Mouse (Mus musculus) activated CD4-positive, CD25-positive, alpha-beta regulatory T cell, adult 4 months (primary cell): ENCODE data around the gene Vegfb. TPM values are rescaled to one million over a fixed set of nuclear protein-coding genes. Genes with fewer than 3 reads are reported as not detected.

Experiments
- ATAC-seq: one replicate; pipeline ENCODE4 v1.8.0; 2017
- polyA plus RNA-seq, 2 experiments: library from polyadenylated mRNA; unstranded; fragments of 100-300 nt; shearing (Covaris generic); gene quantifications; one replicate each; pipeline ENCODE4 v1.2.1; 2017

Vegfb gene
- polyA plus RNA-seq, 2 experiments from 2014 or later = 2.5 to 2.6 TPM

DNA sequence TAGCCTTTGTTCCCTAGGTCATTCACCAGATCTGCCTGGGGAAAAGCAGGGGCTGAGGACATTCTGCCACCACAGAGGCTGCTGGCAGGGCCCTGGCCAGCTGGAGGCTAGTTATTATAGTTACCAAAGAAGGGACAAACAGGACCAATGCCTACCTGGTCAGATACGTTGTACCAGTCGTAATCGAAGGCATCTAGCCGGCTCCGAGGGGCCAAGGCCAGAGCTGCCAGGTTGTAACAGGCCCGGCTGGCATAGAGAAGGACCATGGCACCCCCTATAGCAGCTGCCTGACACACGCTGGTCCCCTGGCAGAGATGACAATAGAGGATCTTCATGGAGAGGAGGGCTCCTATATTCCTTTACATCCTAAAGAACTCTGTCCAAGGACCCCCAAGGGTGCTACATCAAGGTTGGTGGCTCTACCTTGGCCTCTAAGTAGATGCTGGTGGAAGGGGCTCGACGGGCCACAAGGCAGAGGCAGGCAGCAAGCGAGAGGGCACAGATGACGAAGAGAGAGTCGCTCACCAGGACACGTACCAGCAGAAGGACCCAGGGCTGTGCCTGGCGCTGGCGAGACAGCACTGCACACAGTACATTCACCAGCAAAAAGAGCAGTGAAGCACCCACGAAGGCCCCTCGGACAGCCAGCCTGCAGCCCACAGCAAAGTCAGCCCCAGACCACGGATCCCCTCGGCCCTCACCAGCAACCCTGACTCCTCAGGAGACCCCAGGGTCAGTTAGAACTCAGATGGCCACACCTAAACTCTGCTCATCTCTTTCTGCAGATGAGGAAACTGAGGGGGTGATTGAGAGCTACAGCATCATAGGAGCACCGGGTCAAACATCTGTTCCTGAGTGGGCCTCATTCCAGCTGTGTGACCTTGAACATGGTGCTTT lies 48.1 kb downstream of the Vegfb start:
- ATAC-seq = no peak

DNA sequence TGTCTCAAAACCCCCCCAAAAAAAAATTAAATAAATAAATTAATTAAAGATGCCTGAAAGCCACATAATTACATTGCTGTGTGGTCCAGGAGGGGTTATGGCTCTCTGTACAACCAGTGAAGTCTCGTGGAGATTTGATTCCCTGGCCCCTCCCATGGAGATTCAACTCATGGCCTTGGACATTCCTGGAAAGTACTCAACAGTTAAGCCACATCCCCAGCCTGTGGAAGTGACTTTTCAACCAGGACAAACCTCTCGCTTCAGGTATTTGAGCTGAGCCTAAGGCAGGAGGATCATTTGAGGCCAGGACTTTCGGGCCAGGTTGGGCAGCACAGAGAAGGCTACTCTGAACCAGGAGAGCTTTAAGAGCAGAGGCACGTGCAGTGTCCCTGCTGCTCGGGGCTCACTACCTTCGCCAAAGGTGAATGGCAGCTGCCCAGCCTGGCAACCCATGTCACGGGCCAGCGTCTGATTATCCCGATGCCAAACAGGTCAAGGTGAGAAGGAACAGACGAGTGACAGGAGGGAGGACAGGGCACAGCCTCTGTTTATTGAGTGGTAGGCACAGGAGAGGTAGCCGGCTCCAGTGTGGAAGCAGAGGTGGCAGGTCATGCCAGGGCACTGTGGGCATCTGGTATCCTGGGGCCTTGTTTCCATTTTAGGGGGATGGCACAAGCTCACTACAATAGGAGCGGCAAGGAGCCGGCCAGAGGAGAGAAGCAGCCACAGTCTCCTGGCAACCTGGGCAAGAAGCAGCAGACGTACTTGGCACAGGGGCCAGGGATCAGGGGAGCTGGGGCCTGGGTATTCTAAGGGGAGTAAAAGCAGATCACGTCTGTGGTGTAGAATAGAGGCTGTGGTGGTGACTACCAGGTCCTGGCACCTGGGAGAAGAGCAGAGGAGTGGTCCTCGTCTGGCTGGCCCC lies 49.6 kb downstream of the Vegfb start:
- no peak for ATAC-seq

DNA sequence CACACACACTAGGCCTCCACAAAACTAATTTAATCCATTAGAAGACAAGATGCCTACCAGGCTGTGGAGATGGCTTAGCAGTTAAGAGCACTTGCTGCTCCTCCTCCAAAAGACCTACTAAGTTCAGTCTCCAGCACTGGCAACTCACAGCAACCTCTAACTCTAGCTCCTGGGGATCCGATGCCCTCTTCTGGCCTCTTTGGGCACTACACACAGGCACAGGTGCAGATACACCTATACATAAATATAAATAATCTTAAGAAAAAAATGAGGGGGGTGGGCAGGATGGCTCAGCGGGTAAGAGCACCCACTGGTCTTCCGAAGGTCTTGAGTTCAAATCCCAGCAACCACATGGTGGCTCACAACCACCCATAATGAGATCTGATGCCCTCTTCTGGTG lies 51.2 kb downstream of the Vegfb start:
- ATAC-seq = no peak

DNA sequence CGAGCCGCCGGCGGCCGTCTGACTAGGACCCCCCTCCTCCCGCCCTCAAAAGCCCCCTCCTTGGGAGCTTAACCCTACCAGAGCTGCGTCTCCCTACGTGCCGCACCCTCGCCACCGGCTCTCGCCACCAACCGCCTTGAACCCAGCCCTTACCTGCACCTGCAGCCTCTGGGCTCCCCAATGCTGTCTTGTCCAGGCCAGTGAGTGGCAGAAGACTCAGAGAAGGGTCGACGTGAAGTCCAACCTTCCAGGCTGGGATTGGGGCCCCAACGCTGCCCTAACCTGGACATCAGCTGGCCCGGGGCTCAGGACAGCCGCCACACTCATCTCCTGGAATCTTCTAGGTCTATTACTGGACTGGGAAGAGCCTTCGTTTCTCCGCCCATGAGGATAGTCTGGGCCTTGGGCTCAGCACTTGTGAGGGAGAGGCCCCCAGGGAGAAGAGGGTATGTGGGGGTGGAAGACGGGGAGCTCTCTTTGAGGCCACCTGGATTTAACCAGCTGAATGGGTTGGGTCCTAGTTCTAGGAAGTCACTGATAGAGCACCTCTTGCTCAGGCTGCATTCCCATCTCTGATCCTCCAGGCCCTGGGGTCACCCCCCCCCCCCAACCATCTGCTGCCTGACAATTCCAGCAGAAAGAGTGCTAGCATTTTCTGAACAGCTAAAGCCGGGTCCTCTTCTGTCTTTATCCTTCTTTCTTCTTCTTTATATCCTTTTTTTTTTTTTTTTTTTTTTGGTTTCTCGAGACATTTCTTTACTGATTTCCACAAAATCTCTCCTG lies 53.1 kb downstream of the Vegfb start, which contains the start of gene Kcnk4:
TSS of gene Kcnk4 (minus strand) at position 321 of the 783 bp plus-strand sequence.
- no peak for ATAC-seq

DNA sequence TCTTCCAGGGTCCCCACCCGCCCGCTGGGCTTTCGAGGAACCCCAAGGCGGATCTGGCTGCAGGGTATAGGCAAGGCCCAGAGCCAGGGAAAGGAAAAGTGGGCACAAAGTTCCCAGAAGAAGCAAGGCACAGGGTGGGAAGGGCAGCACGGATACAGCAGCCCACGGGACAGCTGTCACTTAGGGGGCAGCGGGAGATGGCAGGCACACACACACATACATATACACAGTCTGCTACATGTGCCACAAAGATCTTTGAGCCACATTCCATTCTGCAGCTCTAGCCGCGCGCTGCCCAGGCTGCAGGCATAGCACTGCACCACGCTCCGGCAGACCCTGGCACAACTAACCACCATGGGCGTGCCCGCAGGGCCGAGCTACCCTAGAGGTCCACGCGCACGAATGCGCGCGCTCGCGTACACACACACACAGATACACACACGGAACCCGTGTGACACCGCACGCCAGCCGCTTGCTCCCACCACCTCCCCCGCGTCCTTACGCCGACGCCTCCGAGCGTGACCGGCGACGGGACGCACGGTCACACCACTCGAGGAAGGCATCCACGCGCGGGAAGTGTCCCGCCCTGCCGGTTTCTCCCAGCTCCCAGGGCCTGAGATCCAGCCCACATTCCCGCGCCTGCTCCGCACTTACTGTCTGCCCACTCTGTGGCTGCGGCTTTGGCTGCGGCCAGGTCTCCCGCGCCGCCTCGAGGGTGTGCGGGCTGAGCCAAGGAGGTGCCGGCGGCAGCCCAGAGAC lies 53.8 kb downstream of the Vegfb start:
- no peak for ATAC-seq

DNA sequence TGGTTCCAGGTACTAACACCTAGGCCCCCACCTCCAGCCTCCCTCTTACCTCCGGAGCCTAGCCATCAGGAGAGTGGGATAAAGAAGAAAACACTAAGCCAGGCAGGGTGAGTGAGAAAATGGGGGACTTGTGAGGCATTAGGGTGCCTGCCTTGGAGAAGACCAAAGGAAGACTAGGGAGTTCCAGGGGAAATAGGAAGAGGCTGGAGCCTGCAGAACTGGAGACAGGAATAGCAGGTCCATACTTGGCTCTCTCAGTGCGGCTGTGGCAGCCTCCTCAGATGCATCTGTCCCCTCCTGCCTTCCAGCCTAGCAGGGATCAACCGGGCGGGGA lies 54.4 kb downstream of the Vegfb start:
- no peak for ATAC-seq

Other genes starting within 250 kb of the Vegfb start
- gene Rps6ka4, start 147.0 kb downstream of the Vegfb start, polyA plus RNA-seq = 1 to 10 TPM; 6.2 to 9.2 TPM
- gene Ccdc88b, start 129.4 kb downstream of the Vegfb start, polyA plus RNA-seq = 1 to 10 TPM; 3.8 to 6.5 TPM
- 100 to 1,000 TPM; 183 to 217 TPM for gene Trmt112, start 78.0 kb downstream of the Vegfb start, polyA plus RNA-seq
- 100 to 1,000 TPM; 244 to 253 TPM for gene Prdx5, start 77.5 kb downstream of the Vegfb start, polyA plus RNA-seq
- gene Esrra, start 65.8 kb downstream of the Vegfb start, polyA plus RNA-seq = 1 to 10 TPM; 3.1 to 3.8 TPM
- gene Catsperz, start 62.3 kb downstream of the Vegfb start, polyA plus RNA-seq = not detected
- gene Kcnk4, start 53.1 kb downstream of the Vegfb start, polyA plus RNA-seq = not detected
- 10 to 100 TPM; 42.6 to 60.5 TPM for gene Bad, start 45.8 kb downstream of the Vegfb start, polyA plus RNA-seq
- gene Gpr137, start 45.2 kb downstream of the Vegfb start, polyA plus RNA-seq = 10 to 100 TPM in 1 of 2 experiments, 1 to 10 TPM in 1; 9.8 to 11.5 TPM
- gene Ppp1r14b, start 12.7 kb downstream of the Vegfb start, polyA plus RNA-seq = 10 to 100 TPM; 14.2 to 26.1 TPM
- 1 to 10 TPM; 3.2 to 5.1 TPM for gene Plcb3, start 11.2 kb downstream of the Vegfb start, polyA plus RNA-seq
- gene Fkbp2, start 7.2 kb downstream of the Vegfb start, polyA plus RNA-seq = 10 to 100 TPM; 54.3 to 76.4 TPM
- 10 to 100 TPM; 44.8 to 46.0 TPM for gene Dnajc4, start 4.9 kb upstream of the Vegfb start, polyA plus RNA-seq
- gene Nudt22, start 8.5 kb upstream of the Vegfb start, polyA plus RNA-seq = 10 to 100 TPM; 29.8 to 33.4 TPM
- gene Trpt1, start 8.5 kb upstream of the Vegfb start, polyA plus RNA-seq = 1 to 10 TPM; 4.5 to 7.3 TPM
- gene Fermt3, start 31.8 kb upstream of the Vegfb start, polyA plus RNA-seq = 100 to 1,000 TPM; 208 to 288 TPM
- gene Stip1, start 52.3 kb upstream of the Vegfb start, polyA plus RNA-seq = 100 to 1,000 TPM; 105 to 165 TPM
- gene Macrod1, start 69.2 kb upstream of the Vegfb start, polyA plus RNA-seq = 1 to 10 TPM in 1 of 2 experiments, under 1 TPM in 1; 0.82 to 2.6 TPM
- not detected for gene Flrt1, start 118.1 kb upstream of the Vegfb start, polyA plus RNA-seq
- gene Otub1, start 218.7 kb upstream of the Vegfb start, polyA plus RNA-seq = 100 to 1,000 TPM; 157 to 170 TPM
- 100 to 1,000 TPM; 387 to 411 TPM for gene Cox8a, start 230.0 kb upstream of the Vegfb start, polyA plus RNA-seq